Mouse (Mus musculus): ENCODE measurements around the gene Tchp.

The Tchp gene

GRCm38 (mm10) chr5:114696939-114697338 lies 10.6 kb upstream of the Tchp start:
- in situ Hi-C loops (cut with MboI, MseI), result no loop called here

- in situ Hi-C loops (cut with MboI, MseI), result no loop called here
Observed at GRCm38 (mm10) chr5:114698044-114698746, 9.4 kb upstream of the Tchp start.

- in situ Hi-C loops (cut with MboI, MseI), result no loop called here
Observed at GRCm38 (mm10) chr5:114699015-114699414, 8.5 kb upstream of the Tchp start.

- in situ Hi-C loops (cut with MboI, MseI), result no loop called here
Observed at GRCm38 (mm10) chr5:114702403-114703392, 4.9 kb upstream of the Tchp start.

GRCm38 (mm10) chr5:114708491-114708890 lies 931 bp downstream of the Tchp start:
- in situ Hi-C loops (cut with MboI, MseI), result no loop called here

GRCm38 (mm10) chr5:114709357-114709756 lies 1.8 kb downstream of the Tchp start:
- in situ Hi-C loops (cut with MboI, MseI), result no loop called here

GRCm38 (mm10) chr5:114714551-114714950 lies 7.0 kb downstream of the Tchp start:
- in situ Hi-C loops (cut with MboI, MseI), result no loop called here

- in situ Hi-C loops (cut with MboI, MseI), result no loop called here
Observed at GRCm38 (mm10) chr5:114717292-114717691, 9.7 kb downstream of the Tchp start.

GRCm38 (mm10) chr5:114717937-114718336 lies 10.4 kb downstream of the Tchp start:
- in situ Hi-C loops (cut with MboI, MseI), result no loop called here

- in situ Hi-C loops (cut with MboI, MseI), result no loop called here
Observed at GRCm38 (mm10) chr5:114718483-114718882, 10.9 kb downstream of the Tchp start.

GRCm38 (mm10) chr5:114719003-114719927 lies 11.7 kb downstream of the Tchp start:
- in situ Hi-C loops (cut with MboI, MseI), result no loop called here

GRCm38 (mm10) chr5:114719928-114720270 lies 12.3 kb downstream of the Tchp start:
- in situ Hi-C loops (cut with MboI, MseI), result loop anchor here (10.0 kb wide), 1 partner anchor 365 kb away; no protein-coding TSS in a partner anchor

- in situ Hi-C loops (cut with MboI, MseI), result loop anchor here (10.0 kb wide), 1 partner anchor 364 kb away; no protein-coding TSS in a partner anchor
Observed at GRCm38 (mm10) chr5:114720784-114721183, 13.2 kb downstream of the Tchp start.

- in situ Hi-C loops (cut with MboI, MseI), result loop anchor here (10.0 kb wide), 1 partner anchor 363 kb away; no protein-coding TSS in a partner anchor
Observed at GRCm38 (mm10) chr5:114721969-114722368, 14.4 kb downstream of the Tchp start.

GRCm38 (mm10) chr5:114722846-114723245 lies 15.3 kb downstream of the Tchp start:
- in situ Hi-C loops (cut with MboI, MseI), result loop anchor here (10.0 kb wide), 1 partner anchor 362 kb away; no protein-coding TSS in a partner anchor

- in situ Hi-C loops (cut with MboI, MseI), result loop anchor here (10.0 kb wide), 1 partner anchor 357 kb away; no protein-coding TSS in a partner anchor
Observed at GRCm38 (mm10) chr5:114728160-114728559, 20.6 kb downstream of the Tchp start.

- in situ Hi-C loops (cut with MboI, MseI), result no loop called here
Observed at GRCm38 (mm10) chr5:114730129-114730528, 22.6 kb downstream of the Tchp start.

- in situ Hi-C loops (cut with MboI, MseI), result no loop called here
Observed at GRCm38 (mm10) chr5:114731498-114731897, 23.9 kb downstream of the Tchp start.

- in situ Hi-C loops (cut with MboI, MseI), result no loop called here
Observed at GRCm38 (mm10) chr5:114731969-114732368, 24.4 kb downstream of the Tchp start.

- in situ Hi-C loops (cut with MboI, MseI), result no loop called here
Observed at GRCm38 (mm10) chr5:114733606-114734005, 26.0 kb downstream of the Tchp start.

Measured in regulatory T cell (primary cell).